Mouse (Mus musculus) intestine, embryonic 14.5 days (tissue): Measurements from ENCODE around the gene Ccl2. TPM values are rescaled to one million over a fixed set of nuclear protein-coding genes. Genes with fewer than 3 reads are reported as not detected.

Experiments
- ATAC-seq: fragments of 200-750 bp; cut with Nextera tagmentation; replicated peaks from 2 replicates; pipeline ENCODE4 v1.8.0; 2017; ENCODE audit warnings: low read depth, moderate number of reproducible peaks, moderate TSS enrichment, moderate library complexity; ENCODE audit not compliant: low FRiP score, low TSS enrichment
- DNase-seq: peaks from one replicate; pipeline ENCODE4 v3.0.0-alpha.2; 2018; ENCODE audit warnings: low spot score
- H3K27ac ChIP-seq: fragments of 300-500 bp; sonication (generic); 2 replicates; pipeline ENCODE4 v1.5.1; 2014; ENCODE audit warnings: low read depth, mild to moderate bottlenecking, control low read depth
- H3K27me3 ChIP-seq: fragments of 300-500 bp; sonication (generic); replicated peaks from 2 replicates; pipeline ENCODE4 v1.6.1; 2014; ENCODE audit warnings: low read length, control low read depth; ENCODE audit not compliant: control insufficient read depth, insufficient read depth
- H3K36me3 ChIP-seq: fragments of 300-500 bp; sonication (generic); 2 replicates; pipeline ENCODE4 v1.6.1; 2014; ENCODE audit warnings: low read length, control low read depth; ENCODE audit not compliant: control insufficient read depth, insufficient read depth
- H3K4me1 ChIP-seq: fragments of 300-500 bp; sonication (generic); replicated peaks from 2 replicates; pipeline ENCODE4 v1.6.1; 2014; ENCODE audit warnings: low read length, control low read depth, mixed read lengths; ENCODE audit not compliant: control insufficient read depth, insufficient read depth
- H3K4me2 ChIP-seq: fragments of 300-500 bp; sonication (generic); 2 replicates; pipeline ENCODE4 v1.6.1; 2014; ENCODE audit warnings: low read length
- H3K4me3 ChIP-seq: fragments of 300-500 bp; sonication (generic); 2 replicates; pipeline ENCODE4 v1.5.1; 2014; ENCODE audit warnings: low read depth, low read length, control low read depth, mixed read lengths
- H3K9ac ChIP-seq: fragments of 300-500 bp; sonication (generic); 2 replicates; pipeline ENCODE4 v1.6.1; 2014; ENCODE audit warnings: mild to moderate bottlenecking, low read length
- H3K9me3 ChIP-seq: fragments of 300-500 bp; sonication (generic); 2 replicates; pipeline ENCODE4 v1.6.1; 2016; ENCODE audit warnings: low read length, control low read depth; ENCODE audit not compliant: control insufficient read depth
- WGBS: fragments of 180-500 bp; shearing (Covaris S2); extraction: QIAGEN DNeasy Blood & Tissue Kit; methylation state at CpG from one replicate; pipeline ENCODE4 v1.1.7; 2014; 5-methylcytosine and 5-hydroxymethylcytosine counted together
- polyA plus RNA-seq: library from polyadenylated mRNA; unstranded; fragments of >200 nt; fragmentation: Nextera tagmentation; extraction: Ambion mirVana; gene quantifications from 2 replicates; pipeline ENCODE4 v1.2.1, GENCODE M21; 2014

Gene Ccl2
- polyA plus RNA-seq, 1 experiment from 2014 or later: 17.4 TPM

DNA sequence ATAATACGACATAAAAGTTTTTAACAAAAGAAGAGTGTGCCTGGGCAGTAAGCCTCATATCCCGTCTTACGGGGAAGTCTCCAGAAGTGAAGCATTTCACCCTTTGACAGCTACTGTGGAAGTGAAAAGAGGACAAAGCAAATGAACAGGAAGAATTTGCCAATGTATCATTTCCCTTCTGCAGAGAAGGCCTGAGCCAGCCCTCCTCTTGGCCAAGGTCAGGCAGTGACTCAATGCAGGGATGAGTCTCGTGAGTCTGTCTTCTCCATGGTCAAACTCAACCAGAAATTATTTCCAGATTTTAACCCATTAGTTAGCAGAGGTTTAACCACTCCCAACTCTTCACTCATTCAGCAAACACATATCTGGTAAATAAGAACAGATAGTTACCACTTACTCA is 11.6 kb upstream of the Ccl2 start:
- no peak for ATAC-seq
- DNase-seq: no peak
- Histone ChIP-seq H3K4me3 (no peak overlapping the region), H3K9me3 (no peaks in the 10 kb centered on the region), H3K27me3 (no peaks in the 10 kb centered on the region), H3K4me2 (no peak overlapping the region), H3K36me3 (no peaks in the 10 kb centered on the region), H3K4me1 (no peaks in the 10 kb centered on the region), H3K9ac (no peak overlapping the region), H3K27ac (no peak overlapping the region)
- 78% methylated on average over 4 of the region's 4 CpGs for WGBS

DNA sequence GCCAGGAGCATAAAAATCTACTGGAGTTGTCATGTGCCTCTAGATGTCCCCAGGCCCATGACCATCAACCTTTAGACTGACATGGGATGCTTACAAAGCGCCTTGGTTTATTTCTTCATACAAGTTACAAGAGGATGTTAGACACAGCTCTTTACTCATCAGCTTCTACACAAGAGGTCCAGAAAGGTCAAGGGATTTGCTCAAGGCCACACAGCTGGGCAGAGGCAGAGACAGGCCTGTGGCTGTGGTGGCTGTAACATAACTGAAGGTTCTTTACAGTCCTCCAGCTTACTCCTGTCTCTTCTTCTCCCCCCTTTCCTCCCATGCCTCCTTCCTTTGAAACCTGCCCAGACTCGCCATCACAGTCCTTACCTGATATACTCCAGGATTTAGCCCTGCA is 5.2 kb upstream of the Ccl2 start:
- no peak overlapping the region for H3K4me3 ChIP-seq
- no peak overlapping the region for H3K9ac ChIP-seq
- ATAC-seq (no peak), DNase-seq (no peak)
- H3K27me3 ChIP-seq: no peaks in the 10 kb centered on the region
- H3K4me2 ChIP-seq: no peak overlapping the region
- WGBS: 72% methylated on average over 2 of the region's 2 CpGs
- H3K9me3 ChIP-seq: no peaks in the 10 kb centered on the region
- no peak overlapping the region for H3K27ac ChIP-seq
- H3K4me1 ChIP-seq: peaks cover 5% of the 10 kb centered on the region; the same call in 1 of the 2 replicates
- H3K36me3 ChIP-seq: no peaks in the 10 kb centered on the region

DNA sequence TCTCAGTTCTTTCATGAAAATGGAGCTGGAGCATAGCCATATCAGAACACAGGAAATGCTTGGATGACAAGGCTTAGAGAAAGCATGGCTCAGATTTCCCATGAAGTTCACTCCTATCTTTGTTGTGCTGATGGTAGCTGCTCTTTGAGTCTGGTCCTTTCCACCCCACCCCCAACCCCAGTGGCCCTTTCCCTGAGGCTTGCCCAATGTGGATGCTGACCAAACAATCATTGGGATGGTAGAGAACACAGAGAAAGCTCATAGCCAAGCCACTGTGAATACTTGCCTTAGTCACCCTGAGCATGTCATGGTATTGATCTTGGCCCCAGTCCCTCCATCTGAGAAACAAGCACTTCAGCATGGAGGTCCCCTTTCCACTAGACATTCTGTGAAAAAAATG is 3.2 kb upstream of the Ccl2 start:
- no peaks in the 10 kb centered on the region for H3K9me3 ChIP-seq
- H3K36me3 ChIP-seq: no peaks in the 10 kb centered on the region
- ATAC-seq: no peak
- DNase-seq: no peak
- no peak overlapping the region for H3K9ac ChIP-seq
- no peak overlapping the region for H3K4me2 ChIP-seq
- H3K27me3 ChIP-seq: no peaks in the 10 kb centered on the region
- no peak overlapping the region for H3K4me3 ChIP-seq
- peak overlapping the region; percentile 86 for H3K27ac ChIP-seq
- H3K4me1 ChIP-seq: peaks cover 5% of the 10 kb centered on the region; the same call in 1 of the 2 replicates

DNA sequence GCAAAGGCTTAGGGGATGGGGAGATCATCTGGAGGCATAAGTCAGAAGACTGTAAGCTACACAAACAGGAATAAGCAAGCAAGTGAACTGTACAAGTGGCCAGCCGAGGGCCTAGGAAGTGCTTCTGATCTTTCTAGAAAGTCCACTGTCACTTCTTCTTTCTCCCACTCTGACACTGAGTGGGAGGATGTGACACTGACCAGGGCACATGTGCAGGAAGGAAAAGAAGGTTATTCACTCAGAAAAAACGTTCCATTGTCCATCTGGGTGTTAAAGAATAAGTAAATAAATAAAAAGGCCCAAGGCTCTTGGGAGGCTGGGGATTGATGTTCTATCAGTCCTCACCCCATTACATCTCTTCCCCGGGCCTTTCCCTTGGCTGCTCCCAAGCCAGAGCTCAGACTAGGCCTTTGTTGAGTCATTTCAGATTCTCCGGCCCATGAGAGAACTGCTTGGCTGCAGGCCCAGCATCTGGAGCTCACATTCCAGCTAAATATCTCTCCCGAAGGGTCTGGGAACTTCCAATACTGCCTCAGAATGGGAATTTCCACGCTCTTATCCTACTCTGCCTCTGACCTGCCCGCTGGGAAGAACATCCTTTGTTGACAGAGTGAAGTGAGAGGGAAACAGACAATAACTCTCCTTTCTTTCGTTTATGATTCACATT is 2.6 kb upstream of the Ccl2 start:
- peak; percentile 64 for DNase-seq
- peak; percentile 47; the same call in 1 of the 2 replicates for ATAC-seq
- Histone ChIP-seq H3K4me3 (no peak overlapping the region), H3K36me3 (no peaks in the 10 kb centered on the region), H3K4me1 (peaks cover 5% of the 10 kb centered on the region; the same call in 1 of the 2 replicates), H3K27ac (peak overlapping the region; percentile 86), H3K9ac (no peak overlapping the region), H3K4me2 (no peak overlapping the region), H3K27me3 (no peaks in the 10 kb centered on the region), H3K9me3 (no peaks in the 10 kb centered on the region)
- WGBS: 19% methylated on average over 8 of the region's 8 CpGs

DNA sequence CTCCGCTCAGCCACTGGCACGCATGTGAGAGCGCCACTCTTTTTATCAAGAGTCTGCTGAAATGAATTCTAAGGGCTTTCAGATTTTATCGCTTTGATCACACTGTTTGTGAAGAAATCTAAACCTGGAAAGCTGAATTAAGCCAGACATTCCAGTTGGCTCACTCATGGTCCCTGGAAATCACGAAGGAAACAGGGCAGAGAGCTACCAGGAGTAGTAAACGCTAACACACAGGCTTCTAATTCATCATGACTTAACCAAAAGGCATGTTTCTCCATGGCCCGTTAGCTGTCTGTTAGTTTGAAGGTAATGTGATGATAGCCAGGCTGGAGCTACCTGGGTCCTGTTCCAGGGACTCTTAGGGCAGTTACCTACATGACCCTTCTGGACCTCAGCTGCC is 925 bp upstream of the Ccl2 start:
- Histone ChIP-seq H3K27me3 (no peaks in the 10 kb centered on the region), H3K4me3 (no peak overlapping the region), H3K27ac (no peak overlapping the region), H3K4me1 (peaks cover 5% of the 10 kb centered on the region; the same call in 1 of the 2 replicates), H3K4me2 (no peak overlapping the region), H3K9me3 (no peaks in the 10 kb centered on the region), H3K36me3 (no peaks in the 10 kb centered on the region), H3K9ac (no peak overlapping the region)
- ATAC-seq: no peak
- no peak for DNase-seq
- 74% methylated on average over 7 of the region's 7 CpGs for WGBS

DNA sequence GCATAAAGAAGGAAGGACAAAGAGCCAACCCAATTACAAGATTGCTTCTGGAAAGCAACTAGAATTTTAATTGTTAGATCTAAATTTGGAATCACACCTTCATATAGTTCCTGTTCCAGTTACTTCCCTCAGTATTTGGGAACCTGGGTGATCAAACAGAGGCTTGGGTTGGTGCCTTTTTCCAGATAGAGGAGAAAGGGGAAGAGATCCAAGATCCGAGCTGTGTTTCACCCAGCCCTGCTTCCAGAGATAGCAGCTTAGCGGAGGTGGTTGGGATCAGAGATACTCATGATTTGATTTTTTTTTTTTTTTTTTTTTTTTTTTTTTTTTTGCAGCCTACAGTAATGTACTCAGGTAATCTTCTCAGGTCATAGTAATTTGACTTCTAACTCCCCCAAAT is 486 bp downstream of the Ccl2 start:
- no peak for ATAC-seq
- 97% methylated on average over 2 of the region's 2 CpGs for WGBS
- Histone ChIP-seq H3K4me3 (no peak overlapping the region), H3K4me1 (peaks cover 5% of the 10 kb centered on the region; the same call in 1 of the 2 replicates), H3K27me3 (no peaks in the 10 kb centered on the region), H3K36me3 (no peaks in the 10 kb centered on the region), H3K9ac (no peak overlapping the region), H3K4me2 (no peak overlapping the region), H3K9me3 (no peaks in the 10 kb centered on the region), H3K27ac (no peak overlapping the region)
- no peak for DNase-seq

DNA sequence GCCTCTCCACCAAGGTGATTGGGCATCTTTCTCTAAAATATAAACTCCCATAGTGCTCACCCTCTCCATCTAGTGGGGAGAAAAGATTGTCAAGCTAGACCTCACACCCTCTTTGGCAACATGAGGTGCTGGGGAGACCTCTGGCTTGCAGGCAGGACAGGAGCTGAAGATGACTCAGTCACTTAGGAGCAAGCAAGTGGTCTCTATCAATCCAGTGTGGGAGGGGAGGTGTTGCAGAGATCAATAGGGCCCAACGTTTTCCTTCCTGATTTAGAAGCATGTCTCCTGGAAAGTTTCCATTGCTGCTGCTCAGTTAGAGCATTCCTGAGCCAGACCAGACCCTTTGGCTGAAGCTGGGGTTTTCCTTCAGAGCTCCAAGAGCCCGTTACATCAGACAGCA is 3.2 kb downstream of the Ccl2 start, which contains the start of gene Gm17268:
TSS of gene Gm17268 (minus strand) at position 28 of the 400 bp plus-strand sequence.
- H3K27me3 ChIP-seq: no peaks in the 10 kb centered on the region
- H3K4me2 ChIP-seq: no peak within 1 kb of the TSS
- H3K27ac ChIP-seq: peak within 1 kb of the TSS; percentile 5; the same call in 1 of the 2 replicates
- H3K9ac ChIP-seq: no peak within 1 kb of the TSS
- no peaks in the 10 kb centered on the region for H3K9me3 ChIP-seq
- H3K36me3 ChIP-seq: no peaks in the 10 kb centered on the region
- H3K4me1 ChIP-seq: peaks cover 1% of the 10 kb centered on the region; the same call in 1 of the 2 replicates
- no peak for ATAC-seq
- H3K4me3 ChIP-seq: no peak within 1 kb of the TSS
- 27% methylated on average over 2 of the region's 2 CpGs for WGBS
- DNase-seq: peak; percentile 59

DNA sequence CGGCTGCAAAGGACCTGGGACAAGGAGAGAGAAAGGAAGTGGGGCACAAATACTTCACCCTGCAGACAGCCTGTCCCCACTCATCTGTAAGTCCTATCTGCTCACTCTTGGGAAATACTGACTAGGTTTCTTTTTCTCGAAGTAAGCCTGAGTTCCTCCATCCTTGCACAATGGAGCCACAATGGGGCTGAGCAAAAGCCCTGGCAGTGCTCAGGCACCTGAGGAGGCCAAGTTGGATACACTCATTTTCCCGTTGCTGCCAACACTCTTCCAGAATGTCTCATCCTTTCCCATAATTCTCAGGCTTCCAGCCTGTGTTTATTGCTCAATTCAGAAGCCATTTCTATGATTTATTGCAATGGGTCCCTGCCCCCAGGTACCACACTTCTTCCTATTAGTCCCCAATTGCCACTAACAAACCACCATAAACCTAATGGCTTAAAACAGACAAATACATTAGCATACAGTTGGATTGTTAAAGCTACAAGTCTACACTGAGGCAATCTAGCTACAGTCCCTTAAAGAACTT is 3.8 kb downstream of the Ccl2 start:
- no peak overlapping the region for H3K27ac ChIP-seq
- H3K27me3 ChIP-seq: no peaks in the 10 kb centered on the region
- 48% methylated on average over 3 of the region's 3 CpGs for WGBS
- no peak overlapping the region for H3K9ac ChIP-seq
- H3K9me3 ChIP-seq: no peaks in the 10 kb centered on the region
- H3K4me2 ChIP-seq: no peak overlapping the region
- ATAC-seq (no peak), DNase-seq (no peak)
- H3K36me3 ChIP-seq: no peaks in the 10 kb centered on the region
- no peak overlapping the region for H3K4me3 ChIP-seq
- no peaks in the 10 kb centered on the region for H3K4me1 ChIP-seq

DNA sequence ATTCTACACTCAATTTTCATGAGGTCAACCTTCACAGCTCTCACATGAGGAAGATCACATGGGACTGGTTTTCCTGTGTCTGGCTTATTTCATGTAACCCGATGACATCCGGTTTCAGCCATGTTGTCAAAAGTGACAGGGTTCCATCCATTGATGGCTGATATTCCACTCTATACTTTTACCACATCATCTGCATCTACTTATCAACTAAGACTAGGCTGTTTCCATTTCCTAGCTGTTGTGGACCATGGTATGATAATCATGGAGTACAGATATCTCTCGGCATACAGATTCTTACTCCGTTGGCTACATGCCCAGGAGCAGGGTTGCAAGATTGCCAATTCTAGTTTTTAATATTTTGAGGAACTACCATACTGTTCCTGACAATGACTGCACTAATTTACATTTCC is 6.3 kb downstream of the Ccl2 start:
- ATAC-seq (no peak), DNase-seq (no peak)
- Histone ChIP-seq H3K9me3 (no peaks in the 10 kb centered on the region), H3K4me1 (no peaks in the 10 kb centered on the region), H3K4me3 (no peak overlapping the region), H3K4me2 (no peak overlapping the region), H3K27me3 (no peaks in the 10 kb centered on the region), H3K36me3 (no peaks in the 10 kb centered on the region), H3K9ac (no peak overlapping the region), H3K27ac (no peak overlapping the region)
- WGBS: 79% methylated on average over 4 of the region's 4 CpGs
